Mouse (Mus musculus) MEL (cell line): ENCODE measurements at regions not wholly inside any gene's neighbourhood (a gene's known extent, or its start where the extent isn't known, plus 50 kb on each side); places are given as distances from the start of the nearest gene placed in this dataset.

Experiments used
- DNase-seq: peaks from one replicate; pipeline ENCODE4 v3.0.0; 2011; ENCODE audit warnings: low read depth, low spot score
- H3K27ac ChIP-seq: 2 replicates; pipeline ENCODE4 v1.5.1; 2012; ENCODE audit warnings: low read depth, mild to moderate bottlenecking, control low read depth, low read length, moderate library complexity; ENCODE audit not compliant: control insufficient read depth
- H3K27me3 ChIP-seq, 2 experiments: fragments of 150-350 bp in 1 of 2; sonication (generic) in 1 of 2; 2 replicates each; pipeline ENCODE4 v1.6.1; 2012; ENCODE audit warnings: low read length in 2 of 2, mild to moderate bottlenecking in 2 of 2, improper control_type of control experiment in 1 of 2, moderate library complexity in 1 of 2; ENCODE audit not compliant: insufficient read depth in 2 of 2, control insufficient read depth in 1 of 2
- H3K36me3 ChIP-seq, 2 experiments: 2 replicates each; pipeline ENCODE4 v1.6.1; 2012 to 2014; ENCODE audit warnings: low read length in 2 of 2, improper control_type of control experiment in 1 of 2, inconsistent platforms in 1 of 2, mild to moderate bottlenecking in 1 of 2; ENCODE audit not compliant: insufficient read depth in 2 of 2, control insufficient read depth in 1 of 2
- H3K4me1 ChIP-seq, 2 experiments: fragments of 150-350 bp in 1 of 2; sonication (generic) in 1 of 2; 2 replicates each; pipeline ENCODE4 v1.6.1; 2012; ENCODE audit warnings: low read length in 2 of 2, improper control_type of control experiment in 1 of 2, mild to moderate bottlenecking in 1 of 2; ENCODE audit not compliant: insufficient read depth in 2 of 2, control insufficient read depth in 1 of 2
- H3K4me3 ChIP-seq, 2 experiments: fragments of 150-350 bp in 1 of 2; sonication (generic) in 1 of 2; 2 replicates each; pipeline ENCODE4 v1.5.1; 2012; ENCODE audit warnings: low read depth in 2 of 2, low read length in 2 of 2, mild to moderate bottlenecking in 2 of 2, moderate library complexity in 2 of 2, control low read depth in 1 of 2, improper control_type of control experiment in 1 of 2; ENCODE audit not compliant: control insufficient read depth in 1 of 2, insufficient read depth in 1 of 2
- H3K79me2 ChIP-seq: 2 replicates; pipeline ENCODE4 v1.6.1; 2012; ENCODE audit warnings: mild to moderate bottlenecking, low read length, moderate library complexity; ENCODE audit not compliant: control insufficient read depth, poor library complexity, insufficient read depth
- H3K9ac ChIP-seq: 2 replicates; pipeline ENCODE4 v1.6.1; 2012; ENCODE audit warnings: low read depth, mild to moderate bottlenecking, control low read depth, low read length, moderate library complexity; ENCODE audit not compliant: control insufficient read depth, poor library complexity, severe bottlenecking
- H3K9me3 ChIP-seq: fragments of 150-350 bp; sonication (generic); replicated peaks from 2 replicates; pipeline ENCODE4 v1.6.1; 2012; ENCODE audit warnings: mild to moderate bottlenecking, low read length, improper control_type of control experiment, moderate library complexity; ENCODE audit not compliant: insufficient read depth
- BHLHE40 ChIP-seq: IDR thresholded peaks from 2 replicates; pipeline ENCODE4 v1.6.1; 2012; ENCODE audit warnings: low read depth, mild to moderate bottlenecking, inconsistent platforms, low read length, improper control_type of control experiment, borderline replicate concordance
- CHD1 ChIP-seq: IDR thresholded peaks from 2 replicates; pipeline ENCODE4 v1.6.1; 2012; ENCODE audit warnings: low read depth, mild to moderate bottlenecking, inconsistent platforms, low read length, improper control_type of control experiment
- CHD2 ChIP-seq: IDR thresholded peaks from 2 replicates; pipeline ENCODE4 v1.6.1; 2011; ENCODE audit warnings: low read length, improper control_type of control experiment
- CTCF ChIP-seq, 3 experiments: IDR thresholded peaks in 2 of 3; conservative IDR thresholded peaks in 1 of 3; 2 replicates each; pipeline ENCODE4 v1.5.1; 2011 to 2012; ENCODE audit warnings: low read length in 3 of 3, low read depth in 2 of 3, mild to moderate bottlenecking in 2 of 3, improper control_type of control experiment in 1 of 3, inconsistent platforms in 1 of 3, mixed read lengths in 1 of 3, moderate library complexity in 1 of 3; ENCODE audit not compliant: control insufficient read depth in 1 of 3, insufficient read depth in 1 of 3, poor library complexity in 1 of 3, severe bottlenecking in 1 of 3
- ETS1 ChIP-seq: IDR thresholded peaks from 2 replicates; pipeline ENCODE4 v1.6.1; 2012; ENCODE audit warnings: low read depth, mild to moderate bottlenecking, inconsistent platforms, low read length, improper control_type of control experiment, moderate library complexity
- GABPA ChIP-seq: IDR thresholded peaks from 2 replicates; pipeline ENCODE4 v1.6.1; 2012; ENCODE audit warnings: low read depth, mild to moderate bottlenecking, inconsistent platforms, low read length, improper control_type of control experiment, moderate library complexity
- GATA1 ChIP-seq: IDR thresholded peaks from 2 replicates; pipeline ENCODE4 v1.6.1; 2011; ENCODE audit warnings: low read depth, low read length, improper control_type of control experiment
- HCFC1 ChIP-seq: IDR thresholded peaks from 2 replicates; pipeline ENCODE4 v1.6.1; 2012; ENCODE audit warnings: low read depth, mild to moderate bottlenecking, inconsistent platforms, low read length, improper control_type of control experiment, moderate library complexity
- JUND ChIP-seq: IDR thresholded peaks from 2 replicates; pipeline ENCODE4 v1.6.1; 2011; ENCODE audit warnings: low read depth, mild to moderate bottlenecking, improper control_type of control experiment, low read length
- KAT2A ChIP-seq: conservative IDR thresholded peaks from 2 replicates; pipeline ENCODE4 v1.6.1; 2012; ENCODE audit warnings: low read depth, low read length, improper control_type of control experiment, inconsistent platforms
- MAFK ChIP-seq: IDR thresholded peaks from 2 replicates; pipeline ENCODE4 v1.6.1; 2011; ENCODE audit warnings: low read depth, mild to moderate bottlenecking, low read length, improper control_type of control experiment, borderline replicate concordance
- MYB ChIP-seq: IDR thresholded peaks from 2 replicates; pipeline ENCODE4 v1.6.1; 2011; ENCODE audit warnings: mild to moderate bottlenecking, low read depth, low read length, improper control_type of control experiment
- NELFE ChIP-seq: IDR thresholded peaks from 2 replicates; pipeline ENCODE4 v1.6.1; 2011; ENCODE audit warnings: low read depth, low read length, improper control_type of control experiment
- NRF1 ChIP-seq: IDR thresholded peaks from 2 replicates; pipeline ENCODE4 v1.6.1; 2014; ENCODE audit warnings: low read depth, mild to moderate bottlenecking, inconsistent platforms, low read length, improper control_type of control experiment, moderate library complexity; ENCODE audit not compliant: poor library complexity, insufficient read depth, severe bottlenecking
- POLR2A ChIP-seq, 2 experiments: IDR thresholded peaks; 2 replicates each; pipeline ENCODE4 v1.6.1; 2011 to 2012; ENCODE audit warnings: low read length in 2 of 2, mild to moderate bottlenecking in 2 of 2, control low read depth in 1 of 2, improper control_type of control experiment in 1 of 2, low read depth in 1 of 2, moderate library complexity in 1 of 2; ENCODE audit not compliant: control insufficient read depth in 1 of 2, insufficient read depth in 1 of 2, poor library complexity in 1 of 2
- RAD21 ChIP-seq: IDR thresholded peaks from 2 replicates; pipeline ENCODE4 v1.6.1; 2011; ENCODE audit warnings: mild to moderate bottlenecking, low read depth, low read length, improper control_type of control experiment
- SIN3A ChIP-seq: IDR thresholded peaks from 2 replicates; pipeline ENCODE4 v1.6.1; 2012; ENCODE audit warnings: low read length, improper control_type of control experiment, inconsistent platforms
- SMC3 ChIP-seq: IDR thresholded peaks from 2 replicates; pipeline ENCODE4 v1.6.1; 2011; ENCODE audit warnings: low read depth, low read length, improper control_type of control experiment
- TAL1 ChIP-seq: IDR thresholded peaks from 2 replicates; pipeline ENCODE4 v1.6.1; 2012; ENCODE audit warnings: mild to moderate bottlenecking, inconsistent platforms, low read length, moderate library complexity, mixed read lengths
- TBP ChIP-seq: IDR thresholded peaks from 2 replicates; pipeline ENCODE4 v1.8.0; 2011; ENCODE audit warnings: low read depth, low read length, improper control_type of control experiment
- TCF12 ChIP-seq: IDR thresholded peaks from 2 replicates; pipeline ENCODE4 v1.6.1; 2014; ENCODE audit warnings: low read depth, mild to moderate bottlenecking, inconsistent platforms, low read length, improper control_type of control experiment, moderate library complexity
- UBTF ChIP-seq: IDR thresholded peaks from 2 replicates; pipeline ENCODE4 v1.6.1; 2012; ENCODE audit warnings: low read depth, mild to moderate bottlenecking, inconsistent platforms, low read length, improper control_type of control experiment, moderate library complexity, borderline replicate concordance; ENCODE audit not compliant: insufficient read depth
- USF1 ChIP-seq: IDR thresholded peaks from 2 replicates; pipeline ENCODE4 v1.6.1; 2014; ENCODE audit warnings: low read depth, mild to moderate bottlenecking, inconsistent platforms, low read length, improper control_type of control experiment, moderate library complexity
- USF2 ChIP-seq, 2 experiments: IDR thresholded peaks; 2 replicates each; pipeline ENCODE4 v1.6.1; 2011 to 2012; ENCODE audit warnings: improper control_type of control experiment in 2 of 2, low read length in 2 of 2, borderline replicate concordance in 1 of 2, inconsistent platforms in 1 of 2, low read depth in 1 of 2, mild to moderate bottlenecking in 1 of 2; ENCODE audit not compliant: insufficient read depth in 1 of 2
- ZC3H11A ChIP-seq: IDR thresholded peaks from 2 replicates; pipeline ENCODE4 v1.6.1; 2012; ENCODE audit warnings: low read depth, mild to moderate bottlenecking, inconsistent platforms, low read length, improper control_type of control experiment
- ZKSCAN1 ChIP-seq: IDR thresholded peaks from 2 replicates; pipeline ENCODE4 v1.6.1; 2012; ENCODE audit warnings: low read depth, mild to moderate bottlenecking, inconsistent platforms, low read length, improper control_type of control experiment, moderate library complexity

- peaks cover 2% of the 10 kb centered on the region; the same call in 1 of the 2 replicates for H3K9me3 ChIP-seq
- no peaks in the 10 kb centered on the region for H3K79me2 ChIP-seq
- no peak overlapping the region for H3K9ac ChIP-seq
- H3K27me3 ChIP-seq, result no peaks in the 10 kb centered on the region
- peaks cover 2 to 5% of the 10 kb centered on the region in 2 experiments; a peak in 3 of 4 replicates for H3K4me1 ChIP-seq
- H3K36me3 ChIP-seq, result no peaks in the 10 kb centered on the region
- no peak for TF ChIP-seq NRF1
- TF ChIP-seq HCFC1, result no peak
- TF ChIP-seq MYB, result no peak
- TF ChIP-seq JUND, result no peak
- no peak for TF ChIP-seq ZKSCAN1
- no peak for TF ChIP-seq TBP
- TF ChIP-seq ETS1, result no peak
- TF ChIP-seq GABPA, result no peak
- no peak for TF ChIP-seq USF2 (IDR thresholded peaks at IDR 0.05; ENCODE audit: borderline replicate concordance in 1 of 2, insufficient read depth in 1 of 2, low read depth in 1 of 2, low read length in 2 of 2)
- TF ChIP-seq USF1, result no peak
- TF ChIP-seq ZC3H11A, result no peak
- TF ChIP-seq, all 39 proteins: peak for 0
- Histone ChIP-seq H3K4me3 (no peak overlapping the region), H3K27ac (no peak overlapping the region)
- DNase-seq, result no peak
Observed at GRCm38 (mm10) chr12:112317191-112317590, 171.2 kb downstream of the Kif26a start.

DNA sequence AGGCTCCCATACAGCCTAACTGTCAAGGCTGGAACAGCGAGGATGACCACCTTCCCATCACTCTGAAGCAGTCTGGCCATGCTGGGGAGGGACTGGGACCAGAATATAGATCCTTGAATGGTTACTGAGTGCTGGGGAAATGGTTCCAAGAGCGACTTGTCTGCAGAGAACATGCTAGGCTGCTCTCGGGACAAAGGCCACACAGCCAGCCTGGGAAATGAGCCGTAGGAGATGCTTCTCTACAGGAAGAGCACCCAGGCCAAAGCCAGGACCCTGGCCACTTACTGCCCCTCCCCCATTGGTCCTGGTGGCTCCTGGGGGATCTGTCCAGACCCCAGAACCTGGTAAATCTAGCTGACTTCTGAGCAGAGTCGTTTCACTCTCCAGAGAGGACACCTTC, 170.8 kb upstream of the A530016L24Rik start:
- DNase-seq, result no peak
- Histone ChIP-seq H3K9ac (no peak overlapping the region), H3K4me1 (peaks cover 2 to 9% of the 10 kb centered on the region in 2 experiments), H3K9me3 (peaks cover 4% of the 10 kb centered on the region; the same call in 1 of the 2 replicates), H3K27ac (no peak overlapping the region), H3K36me3 (no peaks in the 10 kb centered on the region; a peak in 1 of 4 replicates), H3K79me2 (no peaks in the 10 kb centered on the region), H3K4me3 (no peak overlapping the region), H3K27me3 (no peaks in the 10 kb centered on the region)
- no peak for TF ChIP-seq POLR2A (IDR thresholded peaks at IDR 0.05; ENCODE audit: control insufficient read depth in 1 of 2, insufficient read depth in 1 of 2, low read depth in 1 of 2, low read length in 2 of 2, poor library complexity in 1 of 2)
- no peak for TF ChIP-seq NELFE
- no peak for TF ChIP-seq MAFK
- no peak for TF ChIP-seq GATA1
- no peak for TF ChIP-seq UBTF
- TF ChIP-seq TAL1, result no peak
- TF ChIP-seq TCF12, result no peak
- TF ChIP-seq SIN3A, result no peak
- no peak for TF ChIP-seq CHD1
- no peak for TF ChIP-seq SMC3
- no peak for TF ChIP-seq RAD21
- TF ChIP-seq CHD2, result no peak
- no peak for TF ChIP-seq CTCF (IDR thresholded peaks at IDR 0.05 in 2 of 3, conservative IDR thresholded peaks at IDR 0.05 in 1 of 3; ENCODE audit: control insufficient read depth in 1 of 3, insufficient read depth in 1 of 3, low read depth in 2 of 3, low read length in 3 of 3, poor library complexity in 1 of 3, severe bottlenecking in 1 of 3)
- TF ChIP-seq KAT2A, result no peak
- TF ChIP-seq BHLHE40, result no peak
